Mouse (Mus musculus): ENCODE results near the gene Rtl9.

Rtl9 gene

GRCm38 (mm10) chrX:143099044-143099754 is at the start of gene Rtl9:
Gene Rtl9, plus strand, starts transcription at chrX:143099594.
- peak; percentile 61 for DNase-seq (ENCODE audit: low read depth, low spot score)

- peak; percentile 72 for DNase-seq (ENCODE audit: low read depth, low spot score)
Observed at GRCm38 (mm10) chrX:143051478-143051877, 47.9 kb upstream of the Rtl9 start.

- DNase-seq (ENCODE audit: low read depth, low spot score) = no peak
Observed at GRCm38 (mm10) chrX:143051921-143052320, 47.5 kb upstream of the Rtl9 start.

- peak; percentile 77 for DNase-seq (ENCODE audit: low read depth, low spot score)
Observed at GRCm38 (mm10) chrX:143058829-143059228, 40.6 kb upstream of the Rtl9 start.

- no peak for DNase-seq (ENCODE audit: low read depth, low spot score)
Observed at GRCm38 (mm10) chrX:143062641-143063355, 36.6 kb upstream of the Rtl9 start.

GRCm38 (mm10) chrX:143063780-143064179 is 35.6 kb upstream of the Rtl9 start:
- DNase-seq (ENCODE audit: low read depth, low spot score) = no peak

- no peak for DNase-seq (ENCODE audit: low read depth, low spot score)
Observed at GRCm38 (mm10) chrX:143064288-143064687, 35.1 kb upstream of the Rtl9 start.

- DNase-seq (ENCODE audit: low read depth, low spot score) = no peak
Observed at GRCm38 (mm10) chrX:143066320-143067114, 32.9 kb upstream of the Rtl9 start.

GRCm38 (mm10) chrX:143067115-143067514 is 32.3 kb upstream of the Rtl9 start:
- no peak for DNase-seq (ENCODE audit: low read depth, low spot score)

- DNase-seq (ENCODE audit: low read depth, low spot score) = no peak
Observed at GRCm38 (mm10) chrX:143067576-143067975, 31.8 kb upstream of the Rtl9 start.

GRCm38 (mm10) chrX:143080458-143081336 is 18.7 kb upstream of the Rtl9 start:
- DNase-seq (ENCODE audit: low read depth, low spot score) = no peak

GRCm38 (mm10) chrX:143082732-143083131 is 16.7 kb upstream of the Rtl9 start:
- DNase-seq (ENCODE audit: low read depth, low spot score) = no peak

- DNase-seq (ENCODE audit: low read depth, low spot score) = no peak
Observed at GRCm38 (mm10) chrX:143088225-143088624, 11.2 kb upstream of the Rtl9 start.

GRCm38 (mm10) chrX:143090904-143091588 is 8.3 kb upstream of the Rtl9 start:
- no peak for DNase-seq (ENCODE audit: low read depth, low spot score)

GRCm38 (mm10) chrX:143097551-143097950 is 1.8 kb upstream of the Rtl9 start:
- no peak for DNase-seq (ENCODE audit: low read depth, low spot score)

GRCm38 (mm10) chrX:143103146-143103545 is 3.8 kb downstream of the Rtl9 start:
- DNase-seq (ENCODE audit: low read depth, low spot score) = no peak

GRCm38 (mm10) chrX:143105866-143106265 is 6.5 kb downstream of the Rtl9 start:
- DNase-seq (ENCODE audit: low read depth, low spot score) = peak; percentile 3

GRCm38 (mm10) chrX:143112546-143112945 is 13.2 kb downstream of the Rtl9 start:
- peak; percentile 62 for DNase-seq (ENCODE audit: low read depth, low spot score)

Measured in 3T3-L1 (cell line).